Mouse (Mus musculus) hindbrain, embryonic 11.5 days (tissue): ENCODE results near the gene Ccr7. TPM values are rescaled to one million over a fixed set of nuclear protein-coding genes. Genes with fewer than 3 reads are reported as not detected.

ENCODE experiments used
- ATAC-seq: fragments of 200-750 bp; cut with Nextera tagmentation; 2 replicates; pipeline ENCODE4 v1.8.0; 2017; ENCODE audit warnings: mild to moderate bottlenecking, moderate TSS enrichment, moderate library complexity; ENCODE audit not compliant: low FRiP score
- DNase-seq: peaks from one replicate; pipeline ENCODE4 v3.0.0-alpha.2; 2015; ENCODE audit warnings: low spot score
- H3K27ac ChIP-seq: fragments of 300-500 bp; sonication (generic); 2 replicates; pipeline ENCODE4 v1.5.1; 2014; ENCODE audit warnings: mild to moderate bottlenecking, low read depth, low read length
- H3K27me3 ChIP-seq: fragments of 300-500 bp; sonication (generic); 2 replicates; pipeline ENCODE4 v1.6.1; 2014; ENCODE audit warnings: mild to moderate bottlenecking, low read length, moderate library complexity, mixed read lengths; ENCODE audit not compliant: control insufficient read depth, insufficient read depth
- H3K36me3 ChIP-seq: fragments of 300-500 bp; sonication (generic); 2 replicates; pipeline ENCODE4 v1.6.1; 2014; ENCODE audit warnings: mild to moderate bottlenecking, low read length, moderate library complexity, mixed read lengths; ENCODE audit not compliant: control insufficient read depth, insufficient read depth
- H3K4me1 ChIP-seq: fragments of 300-500 bp; sonication (generic); replicated peaks from 2 replicates; pipeline ENCODE4 v1.6.1; 2014; ENCODE audit warnings: low read length, mixed read lengths; ENCODE audit not compliant: control insufficient read depth, insufficient read depth
- H3K4me2 ChIP-seq: fragments of 300-500 bp; sonication (generic); replicated peaks from 2 replicates; pipeline ENCODE4 v1.6.1; 2014; ENCODE audit warnings: mild to moderate bottlenecking, low read depth, low read length
- H3K4me3 ChIP-seq: fragments of 300-500 bp; sonication (generic); 2 replicates; pipeline ENCODE4 v1.5.1; 2014; ENCODE audit warnings: low read depth, low read length
- H3K9ac ChIP-seq: fragments of 300-500 bp; sonication (generic); 2 replicates; pipeline ENCODE4 v1.6.1; 2014; ENCODE audit warnings: low read depth, low read length
- H3K9me3 ChIP-seq: fragments of 300-500 bp; sonication (generic); 2 replicates; pipeline ENCODE4 v1.6.1; 2016; ENCODE audit warnings: low read length; ENCODE audit not compliant: control insufficient read depth
- WGBS: fragments of 180-500 bp; shearing (Covaris S2); extraction: QIAGEN DNeasy Blood & Tissue Kit; methylation state at CpG from one replicate; pipeline ENCODE4 v1.1.7; 2014; 5-methylcytosine and 5-hydroxymethylcytosine counted together
- polyA plus RNA-seq: library from polyadenylated mRNA; unstranded; fragments of >200 nt; fragmentation: Nextera tagmentation; extraction: Ambion mirVana; gene quantifications from 2 replicates; pipeline ENCODE4 v1.2.1, GENCODE M21; 2014

The Ccr7 gene
- polyA plus RNA-seq, 1 experiment from 2014 or later = 0.17 TPM

DNA sequence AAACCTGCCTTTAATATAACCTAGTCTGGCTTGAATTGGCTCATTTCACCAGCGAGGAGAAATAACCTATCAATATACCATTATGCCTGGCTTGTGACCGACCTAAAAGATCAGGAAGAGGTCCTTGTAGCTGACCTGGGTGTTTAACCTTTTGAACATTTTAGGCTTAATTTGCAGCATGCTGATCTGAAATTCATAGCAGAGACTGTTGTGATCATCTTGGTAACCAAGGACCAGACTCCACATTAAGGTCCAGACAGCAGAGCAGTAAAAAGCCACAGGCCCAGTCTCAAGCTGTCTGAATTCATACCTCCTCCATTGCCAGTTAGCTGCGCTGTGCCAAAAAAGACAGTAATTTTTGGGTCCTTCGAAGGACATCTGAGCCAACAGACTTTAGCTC is 59.1 kb downstream of the Ccr7 start:
- 73% methylated on average over 4 of the region's 4 CpGs for WGBS
- ATAC-seq = no peak
- H3K4me2 ChIP-seq = no peak overlapping the region
- no peak overlapping the region for H3K4me3 ChIP-seq
- H3K4me1 ChIP-seq = no peaks in the 10 kb centered on the region
- H3K27ac ChIP-seq = no peak overlapping the region
- no peaks in the 10 kb centered on the region for H3K36me3 ChIP-seq
- no peak for DNase-seq
- no peaks in the 10 kb centered on the region for H3K9me3 ChIP-seq
- no peaks in the 10 kb centered on the region for H3K27me3 ChIP-seq
- no peak overlapping the region for H3K9ac ChIP-seq

DNA sequence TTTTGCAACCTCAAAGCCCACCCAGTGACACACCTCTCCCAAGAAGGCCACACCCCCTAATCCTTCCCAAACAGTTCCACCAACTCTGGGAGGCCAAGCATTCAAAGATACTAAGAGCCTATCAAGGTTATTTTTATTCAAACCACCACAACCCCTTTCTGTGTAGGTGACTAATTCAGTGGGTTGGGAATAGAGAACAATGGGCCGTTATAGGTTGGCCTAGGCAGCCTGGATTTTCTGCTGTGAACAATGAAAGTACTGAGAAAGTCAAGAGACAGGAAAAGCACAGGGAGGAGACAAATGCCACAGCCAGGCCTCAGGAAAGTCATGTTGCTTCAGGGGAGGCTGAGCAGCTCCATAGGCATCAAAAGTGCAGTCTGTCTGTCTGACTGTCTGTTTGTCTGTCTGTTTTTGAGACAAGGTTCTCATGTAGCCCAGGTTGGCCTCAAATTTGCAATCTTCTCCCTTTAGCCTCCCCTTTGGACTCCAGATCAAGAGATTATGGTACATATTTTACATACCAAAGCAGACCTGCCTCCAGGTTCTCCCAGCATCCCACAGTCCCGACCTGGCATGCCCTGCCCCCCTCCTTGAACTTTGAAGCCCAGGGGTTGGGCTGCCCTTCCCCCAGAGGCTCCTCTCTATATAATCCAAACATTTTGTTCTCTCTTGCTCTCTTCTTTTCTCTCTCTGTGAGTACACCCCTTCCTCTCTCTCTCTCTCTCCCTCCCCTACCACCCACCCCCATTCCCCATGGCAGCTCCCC is 59.8 kb downstream of the Ccr7 start:
- Histone ChIP-seq H3K4me1 (no peaks in the 10 kb centered on the region), H3K27me3 (no peaks in the 10 kb centered on the region), H3K36me3 (no peaks in the 10 kb centered on the region), H3K9me3 (no peaks in the 10 kb centered on the region), H3K9ac (no peak overlapping the region), H3K4me2 (no peak overlapping the region), H3K27ac (no peak overlapping the region), H3K4me3 (no peak overlapping the region)
- no peak for ATAC-seq
- 74% methylated on average over 2 of the region's 2 CpGs for WGBS
- DNase-seq = no peak

Other genes with a start within 250 kb of the Ccr7 start
- gene Cdc6, start 247.3 kb downstream of the Ccr7 start, polyA plus RNA-seq = 33.1 and 39.0 TPM in 2 replicates
- gene Rara, start 227.3 kb downstream of the Ccr7 start, polyA plus RNA-seq = 48.3 and 51.2 TPM in 2 replicates
- 0.28 and 0.74 TPM in 2 replicates for gene Gjd3, start 172.1 kb downstream of the Ccr7 start, polyA plus RNA-seq
- 332 and 333 TPM in 2 replicates for gene Top2a, start 130.9 kb downstream of the Ccr7 start, polyA plus RNA-seq
- gene Igfbp4, start 113.8 kb downstream of the Ccr7 start, polyA plus RNA-seq = 288 and 295 TPM in 2 replicates
- 0.50 and 1.1 TPM in 2 replicates for gene Tns4, start 65.8 kb downstream of the Ccr7 start, polyA plus RNA-seq
- gene Smarce1, start 75.9 kb upstream of the Ccr7 start, polyA plus RNA-seq = 217 and 219 TPM in 2 replicates
- gene Krt222, start 89.0 kb upstream of the Ccr7 start, polyA plus RNA-seq = 0.67 and 0.80 TPM in 2 replicates
- gene Krt24, start 130.2 kb upstream of the Ccr7 start, polyA plus RNA-seq = 0.10 TPM in 1 of 2 replicates, not detected in the other
- gene Krt25, start 167.9 kb upstream of the Ccr7 start, polyA plus RNA-seq = not detected in 2 replicates
- 0.12 and 0.24 TPM in 2 replicates for gene Krt26, start 182.9 kb upstream of the Ccr7 start, polyA plus RNA-seq
- gene Krt27, start 196.0 kb upstream of the Ccr7 start, polyA plus RNA-seq = not detected in 2 replicates
- gene Krt28, start 219.8 kb upstream of the Ccr7 start, polyA plus RNA-seq = 0.39 and 0.60 TPM in 2 replicates
- gene Krt10, start 234.3 kb upstream of the Ccr7 start, polyA plus RNA-seq = 27.8 and 35.1 TPM in 2 replicates